Mouse (Mus musculus) ES-Bruce4 (cell line): ENCODE measurements around the gene Sorbs2.

Experiments used
- CTCF ChIP-seq: IDR thresholded peaks from one replicate; pipeline ENCODE4 v1.8.1; 2011; ENCODE audit warnings: low read depth, low read length
- EP300 ChIP-seq: IDR thresholded peaks from 2 replicates; pipeline ENCODE4 v1.6.1; 2011; ENCODE audit warnings: low read depth, low read length; ENCODE audit not compliant: insufficient read depth
- POLR2A ChIP-seq: IDR thresholded peaks from one replicate; pipeline ENCODE4 v1.8.1; 2011; ENCODE audit warnings: low read length; ENCODE audit not compliant: insufficient read depth

DNA sequence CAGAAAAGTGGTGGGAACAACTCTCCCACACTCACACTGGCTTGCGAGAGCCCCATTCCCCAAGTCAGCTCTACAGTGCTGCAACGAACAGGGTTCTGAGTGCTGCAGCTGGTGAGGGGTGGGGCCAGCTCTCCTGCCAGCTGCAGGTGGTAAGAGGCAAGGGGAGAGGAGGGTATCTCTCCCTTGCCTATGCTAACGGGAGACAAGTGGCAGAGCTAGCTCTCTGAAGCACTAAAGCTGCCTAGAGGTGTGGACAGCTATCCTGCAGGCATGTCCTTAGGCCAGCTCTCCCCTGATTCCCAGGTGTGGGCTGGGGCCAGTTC is 72.9 kb downstream of the Sorbs2 start:
- TF ChIP-seq POLR2A (no peak), CTCF (no peak), EP300 (no peak)
